Mouse (Mus musculus): ENCODE results near the gene Jund.

Jund gene

GRCm38 (mm10) chr8:70698310-70699109 lies at the start of gene Jund:
Jund (plus strand) TSS chr8:70698949.
- DNase-seq (ENCODE audit: low spot score in 2 of 2), result peak; percentile 95 to 96

- DNase-seq (ENCODE audit: low spot score in 2 of 2), result no peak
Observed at GRCm38 (mm10) chr8:70649324-70649723, 49.4 kb upstream of the Jund start.

GRCm38 (mm10) chr8:70650351-70650750 lies 48.4 kb upstream of the Jund start:
- no peak for DNase-seq (ENCODE audit: low spot score in 2 of 2)

GRCm38 (mm10) chr8:70653226-70653625 lies 45.5 kb upstream of the Jund start:
- no peak for DNase-seq (ENCODE audit: low spot score in 2 of 2)

GRCm38 (mm10) chr8:70654121-70654520 lies 44.6 kb upstream of the Jund start:
- no peak for DNase-seq (ENCODE audit: low spot score in 2 of 2)

GRCm38 (mm10) chr8:70655469-70655868 lies 43.3 kb upstream of the Jund start:
- DNase-seq (ENCODE audit: low spot score in 2 of 2), result no peak

GRCm38 (mm10) chr8:70656193-70656790 lies 42.5 kb upstream of the Jund start:
- DNase-seq (ENCODE audit: low spot score in 2 of 2), result no peak

GRCm38 (mm10) chr8:70657214-70657613 lies 41.5 kb upstream of the Jund start:
- DNase-seq (ENCODE audit: low spot score in 2 of 2), result no peak

GRCm38 (mm10) chr8:70657739-70658138 lies 41.0 kb upstream of the Jund start:
- no peak for DNase-seq (ENCODE audit: low spot score in 2 of 2)

- no peak for DNase-seq (ENCODE audit: low spot score in 2 of 2)
Observed at GRCm38 (mm10) chr8:70658897-70659603, 39.7 kb upstream of the Jund start.

GRCm38 (mm10) chr8:70659604-70660272 lies 39.0 kb upstream of the Jund start:
- peak; percentile 49 to 64 for DNase-seq (ENCODE audit: low spot score in 2 of 2)

- no peak for DNase-seq (ENCODE audit: low spot score in 2 of 2)
Observed at GRCm38 (mm10) chr8:70660273-70660725, 38.5 kb upstream of the Jund start, which contains the start of gene Pgpep1. Pgpep1 (minus strand) TSS chr8:70660388.

- DNase-seq (ENCODE audit: low spot score in 2 of 2), result no peak
Observed at GRCm38 (mm10) chr8:70663691-70664090, 35.1 kb upstream of the Jund start.

- no peak for DNase-seq (ENCODE audit: low spot score in 2 of 2)
Observed at GRCm38 (mm10) chr8:70664631-70665030, 34.1 kb upstream of the Jund start.

GRCm38 (mm10) chr8:70665599-70665998 lies 33.1 kb upstream of the Jund start:
- DNase-seq (ENCODE audit: low spot score in 2 of 2), result no peak

GRCm38 (mm10) chr8:70667071-70667470 lies 31.7 kb upstream of the Jund start:
- no peak for DNase-seq (ENCODE audit: low spot score in 2 of 2)

GRCm38 (mm10) chr8:70671615-70672324 lies 27.0 kb upstream of the Jund start:
- DNase-seq (ENCODE audit: low spot score in 2 of 2), result no peak

- no peak for DNase-seq (ENCODE audit: low spot score in 2 of 2)
Observed at GRCm38 (mm10) chr8:70672325-70673078, 26.2 kb upstream of the Jund start.

- DNase-seq (ENCODE audit: low spot score in 2 of 2), result peak; percentile 99
Observed at GRCm38 (mm10) chr8:70673079-70673856, 25.5 kb upstream of the Jund start, which contains the start of gene Lsm4. Lsm4 (plus strand) TSS chr8:70673248.

- no peak for DNase-seq (ENCODE audit: low spot score in 2 of 2)
Observed at GRCm38 (mm10) chr8:70674109-70674508, 24.6 kb upstream of the Jund start.
